Mouse (Mus musculus): ENCODE results near the gene App. TPM values are rescaled to one million over a fixed set of nuclear protein-coding genes. Genes with fewer than 3 reads are reported as not detected.

Gene App
- 125 and 161 TPM in 2 replicates for polyA plus RNA-seq (2016; fragmentation: Nextera tagmentation; extraction: Ambion mirVana)

- Histone ChIP-seq H3K4me3 (peak within 1 kb of the TSS; percentile 92), H3K27me3 (ENCODE audit: insufficient read depth, poor library complexity, severe bottlenecking) (peaks cover 12% of the 10 kb centered on the region), H3K9me3 (no peaks in the 10 kb centered on the region), H3K4me1 (replicated peaks) (peaks cover 35% of the 10 kb centered on the region), H3K27ac (peak within 1 kb of the TSS; percentile 96), H3K36me3 (peaks cover 11% of the 10 kb centered on the region)
- DNase-seq (ENCODE audit: low spot score): peak; percentile 88
- under 1% methylated on average over 78 of the region's 78 CpGs for WGBS
Measured at GRCm38 (mm10) chr16:85173373-85174081, at the start of gene App. Gene App (minus strand): TSS chr16:85173766.

GRCm38 (mm10) chr16:85215846-85216245, 42.3 kb upstream of the App start:
- Histone ChIP-seq H3K27me3 (ENCODE audit: insufficient read depth, poor library complexity, severe bottlenecking) (no peaks in the 10 kb centered on the region), H3K4me3 (no peak overlapping the region), H3K4me1 (replicated peaks) (no peaks in the 10 kb centered on the region), H3K36me3 (no peaks in the 10 kb centered on the region), H3K9me3 (no peaks in the 10 kb centered on the region), H3K27ac (0 out of 2 replicates have a peak overlapping the region, but pooled peaks have one; percentile 16)
- WGBS: 76% methylated on average over 9 of the region's 9 CpGs
- no peak for DNase-seq (ENCODE audit: low spot score)

- DNase-seq (ENCODE audit: low spot score): no peak
- no peaks in the 10 kb centered on the region for H3K36me3 ChIP-seq
- no peaks in the 10 kb centered on the region for H3K4me1 ChIP-seq (replicated peaks)
- H3K9me3 ChIP-seq: no peaks in the 10 kb centered on the region
- WGBS: 81% methylated on average over 9 of the region's 9 CpGs
- no peak overlapping the region for H3K27ac ChIP-seq
- H3K27me3 ChIP-seq (ENCODE audit: insufficient read depth, poor library complexity, severe bottlenecking): no peaks in the 10 kb centered on the region
- no peak overlapping the region for H3K4me3 ChIP-seq
Measured at GRCm38 (mm10) chr16:85215173-85215572, 41.6 kb upstream of the App start.

- Histone ChIP-seq H3K36me3 (no peaks in the 10 kb centered on the region), H3K9me3 (no peaks in the 10 kb centered on the region), H3K4me1 (replicated peaks) (0 out of 2 replicates have a peak, but pooled peaks cover 4% of the 10 kb centered on the region), H3K27me3 (ENCODE audit: insufficient read depth, poor library complexity, severe bottlenecking) (no peaks in the 10 kb centered on the region), H3K27ac (no peak overlapping the region), H3K4me3 (no peak overlapping the region)
- no peak for DNase-seq (ENCODE audit: low spot score)
- 91% methylated on average over 6 of the region's 6 CpGs for WGBS
Measured at GRCm38 (mm10) chr16:85195622-85196021, 22.1 kb upstream of the App start.

GRCm38 (mm10) chr16:85195167-85195566, 21.6 kb upstream of the App start:
- Histone ChIP-seq H3K4me1 (replicated peaks) (no peaks in the 10 kb centered on the region), H3K36me3 (no peaks in the 10 kb centered on the region), H3K9me3 (no peaks in the 10 kb centered on the region), H3K4me3 (no peak overlapping the region), H3K27me3 (ENCODE audit: insufficient read depth, poor library complexity, severe bottlenecking) (no peaks in the 10 kb centered on the region), H3K27ac (no peak overlapping the region)
- no peak for DNase-seq (ENCODE audit: low spot score)
- WGBS: 77% methylated on average over 6 of the region's 6 CpGs

GRCm38 (mm10) chr16:85181502-85181901, 7.9 kb upstream of the App start:
- Histone ChIP-seq H3K9me3 (no peaks in the 10 kb centered on the region), H3K36me3 (no peaks in the 10 kb centered on the region)
- WGBS: 69% methylated on average over 3 of the region's 3 CpGs

GRCm38 (mm10) chr16:85180710-85181109, 7.1 kb upstream of the App start:
- H3K36me3 ChIP-seq: no peaks in the 10 kb centered on the region
- H3K4me3 ChIP-seq: no peak overlapping the region
- 78% methylated on average over 3 of the region's 3 CpGs for WGBS
- no peaks in the 10 kb centered on the region for H3K4me1 ChIP-seq (replicated peaks)
- no peaks in the 10 kb centered on the region for H3K9me3 ChIP-seq
- no peak overlapping the region for H3K27ac ChIP-seq
- H3K27me3 ChIP-seq (ENCODE audit: insufficient read depth, poor library complexity, severe bottlenecking): no peaks in the 10 kb centered on the region
- DNase-seq (ENCODE audit: low spot score): no peak

More at GRCm38 (mm10) chr16:85181502-85181901, 7.9 kb upstream of the App start:
- no peak for DNase-seq (ENCODE audit: low spot score)
- Histone ChIP-seq H3K4me1 (replicated peaks) (no peaks in the 10 kb centered on the region), H3K27me3 (ENCODE audit: insufficient read depth, poor library complexity, severe bottlenecking) (no peaks in the 10 kb centered on the region), H3K4me3 (no peak overlapping the region), H3K27ac (no peak overlapping the region)

GRCm38 (mm10) chr16:85176666-85177065, 3.1 kb upstream of the App start:
- Histone ChIP-seq H3K27ac (no peak overlapping the region), H3K4me3 (no peak overlapping the region), H3K4me1 (replicated peaks) (peaks cover 9% of the 10 kb centered on the region; the same call in 1 of the 2 replicates), H3K27me3 (ENCODE audit: insufficient read depth, poor library complexity, severe bottlenecking) (peaks cover 12% of the 10 kb centered on the region), H3K9me3 (no peaks in the 10 kb centered on the region), H3K36me3 (no peaks in the 10 kb centered on the region)
- 69% methylated on average over 3 of the region's 3 CpGs for WGBS
- DNase-seq (ENCODE audit: low spot score): no peak

- Histone ChIP-seq H3K36me3 (peaks cover 17% of the 10 kb centered on the region), H3K4me3 (peak overlapping the region; percentile 92), H3K27me3 (ENCODE audit: insufficient read depth, poor library complexity, severe bottlenecking) (peaks cover 12% of the 10 kb centered on the region), H3K4me1 (replicated peaks) (peaks cover 36% of the 10 kb centered on the region), H3K9me3 (no peaks in the 10 kb centered on the region), H3K27ac (peak overlapping the region; percentile 96)
- under 1% methylated on average over 68 of the region's 68 CpGs for WGBS
- DNase-seq (ENCODE audit: low spot score): peak; percentile 72
Measured at GRCm38 (mm10) chr16:85172571-85173372, 794 bp downstream of the App start.

GRCm38 (mm10) chr16:85171976-85172570, 1.5 kb downstream of the App start:
- H3K27me3 ChIP-seq (ENCODE audit: insufficient read depth, poor library complexity, severe bottlenecking): peaks cover 12% of the 10 kb centered on the region
- H3K9me3 ChIP-seq: 0 out of 2 replicates have a peak, but pooled peaks cover 3% of the 10 kb centered on the region
- peaks cover 24% of the 10 kb centered on the region for H3K36me3 ChIP-seq
- WGBS: under 1% methylated on average over 9 of the region's 10 CpGs
- peak overlapping the region; percentile 96 for H3K27ac ChIP-seq
- H3K4me3 ChIP-seq: peak overlapping the region; percentile 92
- peaks cover 36% of the 10 kb centered on the region for H3K4me1 ChIP-seq (replicated peaks)
- DNase-seq (ENCODE audit: low spot score): peak; percentile 75

- Histone ChIP-seq H3K4me3 (peak overlapping the region; percentile 92), H3K4me1 (replicated peaks) (peaks cover 36% of the 10 kb centered on the region), H3K27me3 (ENCODE audit: insufficient read depth, poor library complexity, severe bottlenecking) (peaks cover 12% of the 10 kb centered on the region), H3K27ac (peak overlapping the region; percentile 60; the same call in 1 of the 2 replicates), H3K9me3 (0 out of 2 replicates have a peak, but pooled peaks cover 3% of the 10 kb centered on the region), H3K36me3 (peaks cover 25% of the 10 kb centered on the region)
- no peak for DNase-seq (ENCODE audit: low spot score)
- WGBS: 73% methylated on average over 19 of the region's 19 CpGs
Measured at GRCm38 (mm10) chr16:85170826-85171510, 2.6 kb downstream of the App start.

- Histone ChIP-seq H3K4me1 (replicated peaks) (peaks cover 33% of the 10 kb centered on the region), H3K27me3 (ENCODE audit: insufficient read depth, poor library complexity, severe bottlenecking) (no peaks in the 10 kb centered on the region), H3K4me3 (no peak overlapping the region), H3K27ac (no peak overlapping the region), H3K9me3 (0 out of 2 replicates have a peak, but pooled peaks cover 3% of the 10 kb centered on the region), H3K36me3 (peaks cover 25% of the 10 kb centered on the region)
- no peak for DNase-seq (ENCODE audit: low spot score)
- WGBS: 58% methylated on average over 5 of the region's 5 CpGs
Measured at GRCm38 (mm10) chr16:85168821-85169220, 4.7 kb downstream of the App start.

Data from hindbrain, embryonic 10.5 days (tissue).